Mouse (Mus musculus) liver, adult 2 months (tissue): ENCODE measurements at regions not wholly inside any gene's neighbourhood (a gene's known extent, or its start where the extent isn't known, plus 50 kb on each side); places are given as distances from the start of the nearest gene placed in this dataset.

Experiments used
- CTCF ChIP-seq: fragments of 200-500 bp; IDR thresholded peaks from 2 replicates; pipeline ENCODE4 v1.5.1; 2011; ENCODE audit warnings: low read depth, low read length, control low read depth
- POLR2A ChIP-seq: fragments of 200-500 bp; IDR thresholded peaks from 2 replicates; pipeline ENCODE4 v1.6.1; 2011; ENCODE audit warnings: low read length, control low read depth; ENCODE audit not compliant: insufficient read depth; ENCODE audit errors: extremely low read depth

DNA sequence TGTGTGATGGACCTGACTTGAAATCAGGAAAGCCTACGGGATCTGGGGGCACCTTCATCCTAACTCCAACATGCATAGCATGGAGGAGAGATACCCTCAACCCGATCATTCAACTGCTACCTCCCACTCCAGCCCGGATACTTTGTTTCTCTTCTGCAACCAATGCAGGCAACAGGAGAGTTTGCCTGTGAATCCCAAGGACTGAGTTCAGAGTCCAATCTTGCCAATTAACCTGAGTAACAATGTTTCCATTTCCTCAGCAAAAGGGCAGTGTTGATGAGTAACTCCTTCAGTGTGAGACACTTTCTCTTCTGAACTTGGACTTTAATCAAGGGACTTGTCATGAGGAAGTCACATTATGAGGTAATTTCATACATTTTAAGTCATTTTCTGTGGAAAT is 129.1 kb upstream of the Gdf10 start:
- TF ChIP-seq CTCF (no peak), POLR2A (no peak)
